ENCODE assay signal across 12 mouse cellular contexts in the genomic region with DNA sequence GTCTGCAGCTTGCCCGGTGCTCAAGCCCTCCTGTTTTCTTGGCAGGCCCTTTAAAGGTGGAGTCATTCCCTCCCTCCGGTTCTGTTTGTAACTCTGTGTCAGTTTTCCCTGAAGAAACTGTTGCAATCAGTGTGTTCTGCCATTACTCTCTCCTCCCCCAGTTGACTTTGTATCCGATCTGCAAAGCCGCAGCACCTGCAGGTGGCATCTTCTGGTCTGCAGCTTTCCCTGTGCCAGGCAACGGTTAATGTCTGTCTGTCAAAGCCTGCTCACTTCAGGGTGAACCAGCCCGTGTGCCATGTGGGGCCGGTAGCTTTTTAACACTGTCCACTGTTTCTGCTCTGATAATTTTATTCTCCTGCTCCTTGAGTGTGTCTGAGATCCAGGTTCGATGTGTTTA. TPM values are rescaled to one million over a fixed set of nuclear protein-coding genes. Genes with fewer than 3 reads are reported as not detected.
DNase-seq lines count a peak whose midpoint lies in the region; ATAC-seq lines count a peak whose summit lies in the region.
"Had no signal": no experiment of that assay in that cellular context is flagged by ENCODE, and none has a peak within 500 bp of the region (broad histone marks: within the 10 kb centered on the region; RNA-seq: fewer than 3 reads in every experiment).

No protein-coding gene starts in this region.

- H3K9ac ChIP-seq in hindbrain, embryonic 12.5 days = no peak overlapping the region
- no peak overlapping the region for H3K9ac ChIP-seq in hindbrain, embryonic 16.5 days (ENCODE audit: low read depth, low read length)
- H3K9ac ChIP-seq: heart, embryonic 13.5 days had no signal

- no peak overlapping the region for H3K4me3 ChIP-seq in hindbrain, embryonic 12.5 days
- no peak overlapping the region for H3K4me3 ChIP-seq in hindbrain, embryonic 16.5 days (ENCODE audit: low read length)
- no peak overlapping the region for H3K4me3 ChIP-seq in macrophage (ENCODE audit: inconsistent target)
- H3K4me3 ChIP-seq: heart, embryonic 13.5 days had no signal

- H3K27ac ChIP-seq in hindbrain, embryonic 12.5 days = 0 out of 2 replicates have a peak overlapping the region, but pooled peaks have one; percentile 7
- no peak overlapping the region for H3K27ac ChIP-seq in hindbrain, embryonic 16.5 days (ENCODE audit: low read depth, low read length)
- peak overlapping the region; percentile 93 for H3K27ac ChIP-seq in macrophage
- H3K27ac ChIP-seq: heart, embryonic 13.5 days had no signal

- no peaks in the 10 kb centered on the region for H3K79me2 ChIP-seq in macrophage (ENCODE audit: inconsistent target)

- WGBS in hindbrain, embryonic 12.5 days = 60% methylated on average over 8 of the region's 8 CpGs
- 35% methylated on average over 8 of the region's 8 CpGs for WGBS in hindbrain, embryonic 16.5 days
- 31% methylated on average over 8 of the region's 8 CpGs for WGBS in macrophage (ENCODE audit: missing documents)

- no peak for ATAC-seq in hindbrain, embryonic 12.5 days (ENCODE audit: low FRiP score)
- ATAC-seq in hindbrain, embryonic 16.5 days = no peak
- no peak for ATAC-seq in inflammation-experienced regulatory T-cells, adult 6 months

- H3K4me1 ChIP-seq in hindbrain, embryonic 12.5 days = peaks cover 48% of the 10 kb centered on the region
- peaks cover 35% of the 10 kb centered on the region for H3K4me1 ChIP-seq in hindbrain, embryonic 16.5 days (ENCODE audit: control insufficient read depth, insufficient read depth, low read depth, low read length)

- no peaks in the 10 kb centered on the region; the same call in 1 of the 2 replicates for H3K27me3 ChIP-seq in hindbrain, embryonic 12.5 days
- H3K27me3 ChIP-seq in hindbrain, embryonic 16.5 days (replicated peaks; ENCODE audit: control insufficient read depth, insufficient read depth, low read length) = no peaks in the 10 kb centered on the region

- peak; percentile 38 to 41 for DNase-seq in spleen, adult 18-20 months
- DNase-seq in spleen, adult 12 weeks (ENCODE audit: low spot score) = no peak
- peak; percentile 75 for DNase-seq in thymus, postnatal 4 days
- DNase-seq in adrenal gland, postnatal 14 days = no peak
- DNase-seq: cerebellum, adult 9-10 months; lung, adult 2 months had no signal

- 0 out of 2 replicates have a peak, but pooled peaks cover 8% of the 10 kb centered on the region for H3K36me3 ChIP-seq in hindbrain, embryonic 12.5 days
- peaks cover 9% of the 10 kb centered on the region; the same call in 1 of the 2 replicates for H3K36me3 ChIP-seq in hindbrain, embryonic 16.5 days (ENCODE audit: control insufficient read depth, insufficient read depth, low read length)
- no peaks in the 10 kb centered on the region for H3K36me3 ChIP-seq in macrophage (ENCODE audit: inconsistent target)
- H3K36me3 ChIP-seq: heart, embryonic 13.5 days had no signal

- no peak overlapping the region for H3K4me2 ChIP-seq in hindbrain, embryonic 12.5 days (replicated peaks)
- no peak overlapping the region for H3K4me2 ChIP-seq in hindbrain, embryonic 16.5 days (ENCODE audit: low read length)
- H3K4me2 ChIP-seq: heart, embryonic 13.5 days had no signal

- no peaks in the 10 kb centered on the region for H3K9me3 ChIP-seq in hindbrain, embryonic 12.5 days (replicated peaks)
- no peaks in the 10 kb centered on the region for H3K9me3 ChIP-seq in hindbrain, embryonic 16.5 days (ENCODE audit: control insufficient read depth, low read length)
- H3K9me3 ChIP-seq: heart, embryonic 13.5 days had no signal

RNA-seq across cellular contexts. Expression of a gene that starts 29.4 kb away (rescaled TPM):
- 9.4 and 9.9 TPM in 2 replicates for polyA plus RNA-seq in hindbrain, embryonic 12.5 days (2016; fragmentation: Nextera tagmentation; extraction: Ambion mirVana)
- 4.7 and 4.9 TPM in 2 replicates for polyA plus RNA-seq in hindbrain, embryonic 16.5 days (2015; fragmentation: Nextera tagmentation; extraction: Ambion mirVana)
- 1 to 10 TPM in 7 of 26 experiments, under 1 TPM in 6, not detected in 13; 0.26 to 3.3 (median 1.0) TPM for total RNA-seq in macrophage (2018; cell fraction: chromatin; rRNA removed)
- 1 to 10 TPM in 11 of 26 experiments, under 1 TPM in 14, not detected in 1; 0.04 to 2.1 (median 0.89) TPM for total RNA-seq in macrophage (2018; cell fraction: cytosol; rRNA removed)
- 1 to 10 TPM in 7 of 26 experiments, under 1 TPM in 15, not detected in 4; 0.16 to 4.6 (median 0.68) TPM for total RNA-seq in macrophage (2018; cell fraction: nucleus; rRNA removed)
- polyA plus RNA-seq in macrophage (2018) = 0.33 to 1.2 TPM (median 0.96 TPM) in 3 replicates
- not detected for polyA plus RNA-seq in inflammation-experienced regulatory T-cells, adult 6 months (2017; shearing (Covaris generic))
- 55.8 and 77.0 TPM in 2 replicates for total RNA-seq in adrenal gland, postnatal 14 days (2021)
- total RNA-seq: monocyte, adult 5-6 weeks had no signal

Comparison
In these comparisons a context has a peak if more than half of its experiments do, and no peak if none do; other contexts are left out.
1. DNase-seq: peak in spleen, adult 18-20 months (2 of 2) and thymus, postnatal 4 days (single experiment); none in spleen, adult 12 weeks (single experiment) and adrenal gland, postnatal 14 days (single experiment).